In the genomic region with DNA sequence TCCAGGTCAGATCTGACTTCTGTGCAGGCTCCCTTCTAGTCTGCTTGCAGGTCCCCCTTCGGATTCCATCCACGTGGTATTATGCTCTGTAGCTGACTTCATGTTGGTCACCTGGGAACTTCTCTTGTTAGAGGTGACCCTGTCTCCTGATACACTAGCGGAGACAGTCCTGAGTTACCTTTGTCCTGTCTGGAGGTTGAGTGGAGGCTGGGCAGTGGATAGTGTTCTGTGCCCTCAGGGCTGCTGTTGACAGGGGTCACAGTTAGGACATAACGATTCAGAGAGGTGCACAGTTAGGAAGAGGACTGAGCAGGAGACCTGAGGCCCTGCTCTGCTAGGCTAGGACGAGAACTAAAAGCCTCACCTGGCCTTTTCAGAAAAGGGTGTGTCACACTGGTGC, we compare ENCODE assay signal across 15 mouse cellular contexts. TPM values are rescaled to one million over a fixed set of nuclear protein-coding genes. Genes with fewer than 3 reads are reported as not detected.
DNase-seq lines count a peak whose midpoint lies in the region; ATAC-seq lines count a peak whose summit lies in the region.
"Had no signal": no experiment of that assay in that cellular context is flagged by ENCODE, and none has a peak within 500 bp of the region (broad histone marks: within the 10 kb centered on the region; RNA-seq: fewer than 3 reads in every experiment).

No protein-coding gene starts in this region.

- no peak overlapping the region for H3K4me3 ChIP-seq in heart, embryonic 13.5 days
- H3K4me3 ChIP-seq in liver, embryonic 12.5 days: no peak overlapping the region
- no peak overlapping the region for H3K4me3 ChIP-seq in midbrain, embryonic 13.5 days (replicated peaks)
- H3K4me3 ChIP-seq: forebrain, embryonic 10.5 days; hindbrain, embryonic 15.5 days; limb, embryonic 15.5 days; midbrain, embryonic 12.5 days had no signal

- 0 out of 2 replicates have a peak overlapping the region, but pooled peaks have one; percentile 10 for H3K4me2 ChIP-seq in heart, embryonic 13.5 days
- H3K4me2 ChIP-seq in liver, embryonic 12.5 days: peak overlapping the region; percentile 18; the same call in 1 of the 2 replicates
- no peak overlapping the region for H3K4me2 ChIP-seq in midbrain, embryonic 13.5 days (replicated peaks)
- H3K4me2 ChIP-seq: hindbrain, embryonic 15.5 days; limb, embryonic 15.5 days; midbrain, embryonic 12.5 days had no signal

- 72% methylated on average over 5 of the region's 5 CpGs for WGBS in heart, embryonic 13.5 days
- 63% methylated on average over 5 of the region's 5 CpGs for WGBS in liver, embryonic 12.5 days (ENCODE audit: insufficient replicate concordance)
- WGBS in midbrain, embryonic 13.5 days: 90% methylated on average over 5 of the region's 5 CpGs

- DNase-seq in heart, adult 18-20 months: no peak
- peak; percentile 46 to 78 for DNase-seq in kidney, postnatal 25 days
- DNase-seq in kidney, postnatal 4 days: no peak
- DNase-seq in urinary bladder, postnatal 10 days (ENCODE audit: low spot score): no peak
- DNase-seq: adrenal gland, postnatal 25 days; B cell, adult 2 months; cerebellum, postnatal 14 days; right cerebral cortex, postnatal 25 days had no signal

- ATAC-seq in heart, embryonic 13.5 days (ENCODE audit: extremely low read depth, insufficient number of reproducible peaks, low FRiP score, low TSS enrichment): no peak
- no peak for ATAC-seq in liver, embryonic 12.5 days
- no peak for ATAC-seq in midbrain, embryonic 13.5 days

- H3K36me3 ChIP-seq in heart, embryonic 13.5 days: peaks cover 9% of the 10 kb centered on the region
- H3K36me3 ChIP-seq in liver, embryonic 12.5 days: 0 out of 2 replicates have a peak, but pooled peaks cover 4% of the 10 kb centered on the region
- H3K36me3 ChIP-seq in midbrain, embryonic 13.5 days: no peaks in the 10 kb centered on the region
- H3K36me3 ChIP-seq: hindbrain, embryonic 15.5 days had no signal

- no peaks in the 10 kb centered on the region for H3K9me3 ChIP-seq in heart, embryonic 13.5 days
- no peaks in the 10 kb centered on the region for H3K9me3 ChIP-seq in liver, embryonic 12.5 days (replicated peaks)
- H3K9me3 ChIP-seq in midbrain, embryonic 13.5 days: no peaks in the 10 kb centered on the region
- H3K9me3 ChIP-seq: forebrain, embryonic 10.5 days; hindbrain, embryonic 15.5 days; limb, embryonic 15.5 days; midbrain, embryonic 12.5 days had no signal

- peaks cover 85% of the 10 kb centered on the region for H3K4me1 ChIP-seq in heart, embryonic 13.5 days
- H3K4me1 ChIP-seq in liver, embryonic 12.5 days: peaks cover 81% of the 10 kb centered on the region
- peaks cover 44% of the 10 kb centered on the region for H3K4me1 ChIP-seq in midbrain, embryonic 13.5 days (replicated peaks)

- H3K9ac ChIP-seq in heart, embryonic 13.5 days: peak overlapping the region; percentile 96
- H3K9ac ChIP-seq in liver, embryonic 12.5 days: no peak overlapping the region
- no peak overlapping the region for H3K9ac ChIP-seq in midbrain, embryonic 13.5 days (replicated peaks)
- H3K9ac ChIP-seq: hindbrain, embryonic 15.5 days; limb, embryonic 15.5 days; midbrain, embryonic 12.5 days had no signal

- H3K27ac ChIP-seq in heart, embryonic 13.5 days (replicated peaks): no peak overlapping the region
- peak overlapping the region; percentile 22; the same call in 1 of the 2 replicates for H3K27ac ChIP-seq in liver, embryonic 12.5 days
- H3K27ac ChIP-seq in midbrain, embryonic 13.5 days: no peak overlapping the region
- H3K27ac ChIP-seq: forebrain, embryonic 10.5 days; hindbrain, embryonic 15.5 days; limb, embryonic 15.5 days; midbrain, embryonic 12.5 days had no signal

- no peaks in the 10 kb centered on the region for H3K27me3 ChIP-seq in heart, embryonic 13.5 days (replicated peaks)
- no peaks in the 10 kb centered on the region for H3K27me3 ChIP-seq in liver, embryonic 12.5 days (replicated peaks)
- H3K27me3 ChIP-seq in midbrain, embryonic 13.5 days: no peaks in the 10 kb centered on the region
- H3K27me3 ChIP-seq: hindbrain, embryonic 15.5 days; limb, embryonic 15.5 days; midbrain, embryonic 12.5 days had no signal

RNA-seq across cellular contexts. Expression of gene Slc12a7, which starts 34.9 kb away (rescaled TPM):
- 31.6 and 32.1 TPM in 2 replicates for polyA plus RNA-seq in heart, embryonic 13.5 days (2015; fragmentation: Nextera tagmentation; extraction: Ambion mirVana)
- 100 to 1,000 TPM; 189 to 209 TPM for total RNA-seq in heart, adult 18-20 months (2021)
- 10.8 and 11.1 TPM in 2 replicates for polyA plus RNA-seq in liver, embryonic 12.5 days (2016; fragmentation: Nextera tagmentation; extraction: Ambion mirVana)
- 16.0 and 18.5 TPM in 2 replicates for polyA plus RNA-seq in midbrain, embryonic 13.5 days (2015; fragmentation: Nextera tagmentation; extraction: Ambion mirVana)

Comparison
In these comparisons a context has a peak if more than half of its experiments do, and no peak if none do; other contexts are left out.
1. DNase-seq: peak in kidney, postnatal 25 days (2 of 2); none in heart, adult 18-20 months (0 of 2), kidney, postnatal 4 days (0 of 2) and urinary bladder, postnatal 10 days (single experiment).